Mouse (Mus musculus) neural tube, embryonic 15.5 days (tissue): ENCODE measurements around the gene Ndc1. TPM values are rescaled to one million over a fixed set of nuclear protein-coding genes. Genes with fewer than 3 reads are reported as not detected.
"Not testable (repeated sequence)": the region's sequence is repeated elsewhere in the genome, so short reads cannot be mapped to it uniquely, and the experiment has no call there.

Source experiments
- ATAC-seq: fragments of 200-750 bp; cut with Nextera tagmentation; 2 replicates; pipeline ENCODE4 v1.8.0; 2017; ENCODE audit warnings: mild to moderate bottlenecking, moderate TSS enrichment, moderate library complexity; ENCODE audit not compliant: low FRiP score
- H3K27ac ChIP-seq: fragments of 300-500 bp; sonication (generic); replicated peaks from 2 replicates; pipeline ENCODE4 v1.5.1; 2015; ENCODE audit warnings: mild to moderate bottlenecking, inconsistent platforms
- H3K27me3 ChIP-seq: fragments of 300-500 bp; sonication (generic); replicated peaks from 2 replicates; pipeline ENCODE4 v1.6.1; 2015; ENCODE audit warnings: inconsistent platforms
- H3K36me3 ChIP-seq: fragments of 300-500 bp; sonication (generic); 2 replicates; pipeline ENCODE4 v1.6.1; 2015; ENCODE audit warnings: inconsistent platforms
- H3K4me1 ChIP-seq: fragments of 300-500 bp; sonication (generic); 2 replicates; pipeline ENCODE4 v1.6.1; 2015; ENCODE audit warnings: inconsistent platforms
- H3K4me2 ChIP-seq: fragments of 300-500 bp; sonication (generic); 2 replicates; pipeline ENCODE4 v1.6.1; 2015; ENCODE audit warnings: inconsistent platforms, mild to moderate bottlenecking, moderate library complexity
- H3K4me3 ChIP-seq: fragments of 300-500 bp; sonication (generic); replicated peaks from 2 replicates; pipeline ENCODE4 v1.5.1; 2015; ENCODE audit warnings: mild to moderate bottlenecking, inconsistent platforms
- H3K9ac ChIP-seq: fragments of 300-500 bp; sonication (generic); replicated peaks from 2 replicates; pipeline ENCODE4 v1.6.1; 2015; ENCODE audit warnings: mild to moderate bottlenecking, inconsistent platforms
- H3K9me3 ChIP-seq: fragments of 300-500 bp; sonication (generic); replicated peaks from 2 replicates; pipeline ENCODE4 v1.6.1; 2016; ENCODE audit warnings: inconsistent platforms
- WGBS: fragments of 180-500 bp; shearing (Covaris S2); methylation state at CpG from one replicate; pipeline ENCODE4 v1.1.7; 2015; ENCODE audit warnings: mixed read lengths; 5-methylcytosine and 5-hydroxymethylcytosine counted together
- polyA plus RNA-seq: library from polyadenylated mRNA; unstranded; fragments of >200 nt; fragmentation: Nextera tagmentation; extraction: Ambion mirVana; gene quantifications from 2 replicates; pipeline ENCODE4 v1.2.1, GENCODE M21; 2015

Ndc1 gene
- polyA plus RNA-seq, 1 experiment from 2014 or later = 17.1 TPM

- WGBS = 52% methylated on average over 20 of the region's 20 CpGs
- no peak overlapping the region for H3K9ac ChIP-seq
Observed at GRCm38 (mm10) chr4:107348529-107349310, 18.9 kb upstream of the Ndc1 start.

GRCm38 (mm10) chr4:107349311-107350008 is 18.1 kb upstream of the Ndc1 start:
- WGBS = 71% methylated on average over 8 of the region's 8 CpGs
- ATAC-seq = peak; percentile 69
- peaks cover 29% of the 10 kb centered on the region for H3K36me3 ChIP-seq
- no peaks in the 10 kb centered on the region for H3K9me3 ChIP-seq
- H3K4me1 ChIP-seq = peaks cover 27% of the 10 kb centered on the region
- H3K4me2 ChIP-seq = no peak overlapping the region
- H3K27me3 ChIP-seq = no peaks in the 10 kb centered on the region
- H3K9ac ChIP-seq = no peak overlapping the region
- H3K27ac ChIP-seq = no peak overlapping the region
- no peak overlapping the region for H3K4me3 ChIP-seq

More at GRCm38 (mm10) chr4:107348529-107349310, 18.9 kb upstream of the Ndc1 start:
- peak; percentile 46 for ATAC-seq
- peaks cover 20% of the 10 kb centered on the region for H3K4me1 ChIP-seq
- peaks cover 29% of the 10 kb centered on the region for H3K36me3 ChIP-seq
- no peaks in the 10 kb centered on the region for H3K27me3 ChIP-seq
- no peak overlapping the region for H3K4me2 ChIP-seq
- H3K9me3 ChIP-seq = no peaks in the 10 kb centered on the region
- H3K27ac ChIP-seq = peak overlapping the region; percentile 51
- H3K4me3 ChIP-seq = no peak overlapping the region

- no peaks in the 10 kb centered on the region for H3K27me3 ChIP-seq
- H3K36me3 ChIP-seq = peaks cover 17% of the 10 kb centered on the region
- no peak overlapping the region for H3K9ac ChIP-seq
- ATAC-seq = no peak
- no peak overlapping the region for H3K4me3 ChIP-seq
- peaks cover 31% of the 10 kb centered on the region for H3K4me1 ChIP-seq
- no peak overlapping the region for H3K27ac ChIP-seq
- no peak overlapping the region for H3K4me2 ChIP-seq
- no peaks in the 10 kb centered on the region for H3K9me3 ChIP-seq
Observed at GRCm38 (mm10) chr4:107351368-107351767, 16.2 kb upstream of the Ndc1 start.

- no peak for ATAC-seq
- 84% methylated on average over 3 of the region's 3 CpGs for WGBS
- no peaks in the 10 kb centered on the region for H3K9me3 ChIP-seq
- peak overlapping the region; percentile 74 for H3K27ac ChIP-seq
- H3K9ac ChIP-seq = no peak overlapping the region
- H3K4me1 ChIP-seq = peaks cover 24% of the 10 kb centered on the region
- peaks cover 14% of the 10 kb centered on the region for H3K36me3 ChIP-seq
- H3K4me3 ChIP-seq = no peak overlapping the region
- H3K4me2 ChIP-seq = no peak overlapping the region
- no peaks in the 10 kb centered on the region for H3K27me3 ChIP-seq
Observed at GRCm38 (mm10) chr4:107353612-107354011, 14.0 kb upstream of the Ndc1 start.

- H3K9me3 ChIP-seq = no peaks in the 10 kb centered on the region
- WGBS = 54% methylated on average over 5 of the region's 5 CpGs
- H3K27ac ChIP-seq = peak overlapping the region; percentile 74
- no peaks in the 10 kb centered on the region for H3K27me3 ChIP-seq
- H3K4me1 ChIP-seq = peaks cover 19% of the 10 kb centered on the region
- H3K4me3 ChIP-seq = no peak overlapping the region
- peaks cover 14% of the 10 kb centered on the region for H3K36me3 ChIP-seq
- H3K9ac ChIP-seq = no peak overlapping the region
- ATAC-seq = peak; percentile 39; the same call in 1 of the 2 replicates
- H3K4me2 ChIP-seq = no peak overlapping the region
Observed at GRCm38 (mm10) chr4:107354126-107354525, 13.5 kb upstream of the Ndc1 start.

GRCm38 (mm10) chr4:107354543-107354942 is 13.0 kb upstream of the Ndc1 start:
- Histone ChIP-seq H3K36me3 (peaks cover 14% of the 10 kb centered on the region), H3K9ac (no peak overlapping the region), H3K27me3 (no peaks in the 10 kb centered on the region), H3K9me3 (no peaks in the 10 kb centered on the region), H3K4me1 (peaks cover 16% of the 10 kb centered on the region), H3K4me2 (no peak overlapping the region), H3K27ac (peak overlapping the region; percentile 74), H3K4me3 (no peak overlapping the region)
- ATAC-seq = peak; percentile 94
- 9% methylated on average over 4 of the region's 4 CpGs for WGBS

- not testable (repeated sequence) for H3K4me3 ChIP-seq, H3K9ac ChIP-seq, ATAC-seq, H3K9me3 ChIP-seq, H3K27me3 ChIP-seq, H3K4me2 ChIP-seq, H3K36me3 ChIP-seq, H3K27ac ChIP-seq
- 39% methylated on average over 8 of the region's 8 CpGs for WGBS
- H3K4me1 ChIP-seq = peaks cover 14% of the 10 kb centered on the region
Observed at GRCm38 (mm10) chr4:107357172-107357571, 10.4 kb upstream of the Ndc1 start.

- no peak overlapping the region for H3K27ac ChIP-seq
- H3K9ac ChIP-seq = no peak overlapping the region
- H3K4me1 ChIP-seq = peaks cover 14% of the 10 kb centered on the region
- H3K4me3 ChIP-seq = no peak overlapping the region
- 85% methylated on average over 3 of the region's 3 CpGs for WGBS
- no peak for ATAC-seq
- H3K4me2 ChIP-seq = no peak overlapping the region
- H3K36me3 ChIP-seq = no peaks in the 10 kb centered on the region; the same call in 1 of the 2 replicates
- no peaks in the 10 kb centered on the region for H3K27me3 ChIP-seq
- no peaks in the 10 kb centered on the region for H3K9me3 ChIP-seq
Observed at GRCm38 (mm10) chr4:107358460-107358859, 9.1 kb upstream of the Ndc1 start.

GRCm38 (mm10) chr4:107360457-107361145 is 7.0 kb upstream of the Ndc1 start:
- Histone ChIP-seq H3K4me1 (no peaks in the 10 kb centered on the region), H3K27ac (no peak overlapping the region), H3K4me3 (no peak overlapping the region), H3K27me3 (no peaks in the 10 kb centered on the region), H3K4me2 (no peak overlapping the region), H3K36me3 (no peaks in the 10 kb centered on the region; the same call in 1 of the 2 replicates), H3K9ac (no peak overlapping the region), H3K9me3 (no peaks in the 10 kb centered on the region)
- WGBS = 87% methylated on average over 7 of the region's 7 CpGs
- ATAC-seq = no peak

GRCm38 (mm10) chr4:107362755-107363154 is 4.8 kb upstream of the Ndc1 start:
- Histone ChIP-seq H3K36me3 (no peaks in the 10 kb centered on the region; the same call in 1 of the 2 replicates), H3K27ac (no peak overlapping the region), H3K4me2 (no peak overlapping the region), H3K27me3 (no peaks in the 10 kb centered on the region), H3K9me3 (no peaks in the 10 kb centered on the region), H3K4me3 (no peak overlapping the region), H3K9ac (no peak overlapping the region), H3K4me1 (no peaks in the 10 kb centered on the region)
- no peak for ATAC-seq
- WGBS = 37% methylated on average over 4 of the region's 4 CpGs

- H3K27ac ChIP-seq = no peak overlapping the region
- no peaks in the 10 kb centered on the region for H3K27me3 ChIP-seq
- ATAC-seq = no peak
- H3K9me3 ChIP-seq = no peaks in the 10 kb centered on the region
- H3K4me1 ChIP-seq = peaks cover 4% of the 10 kb centered on the region
- H3K36me3 ChIP-seq = no peaks in the 10 kb centered on the region; the same call in 1 of the 2 replicates
- H3K4me3 ChIP-seq = no peak overlapping the region
- no peak overlapping the region for H3K9ac ChIP-seq
- no peak overlapping the region for H3K4me2 ChIP-seq
- 82% methylated on average over 6 of the region's 6 CpGs for WGBS
Observed at GRCm38 (mm10) chr4:107363573-107363972, 4.0 kb upstream of the Ndc1 start.
